Comparison of ENCODE assay signal across 5 mouse cellular contexts in the genomic region with DNA sequence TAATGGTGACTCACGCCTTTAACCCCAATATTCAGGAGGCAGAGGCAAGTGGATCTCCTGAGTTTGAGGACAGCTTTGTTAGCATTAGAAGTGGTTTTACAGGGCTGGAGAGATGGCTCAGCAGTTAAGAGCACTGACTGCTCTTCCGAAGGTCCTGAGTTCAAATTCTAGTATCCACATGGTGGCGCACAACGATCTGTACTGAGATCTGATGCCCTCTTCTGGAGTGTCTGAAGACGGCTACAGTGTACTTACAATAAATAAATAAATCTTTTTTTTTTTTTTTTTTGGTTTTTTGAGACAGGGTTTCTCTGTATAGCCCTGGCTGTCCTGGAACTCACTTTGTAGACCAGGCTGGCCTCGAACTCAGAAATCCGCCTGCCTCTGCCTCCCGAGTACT. TPM values are rescaled to one million over a fixed set of nuclear protein-coding genes. Genes with fewer than 3 reads are reported as not detected.
"Had no signal": no experiment of that assay in that cellular context is flagged by ENCODE, and none has a peak within 500 bp of the region (broad histone marks: within the 10 kb centered on the region; RNA-seq: fewer than 3 reads in every experiment).

No protein-coding gene starts in this region.

RNA-seq across cellular contexts. Expression of a gene that starts 10.3 kb away (rescaled TPM):
- total RNA-seq: gastrocnemius, adult 2 months; gastrocnemius, postnatal 25 days; layer of hippocampus, postnatal 14 days; layer of hippocampus, postnatal 36 days; left cerebral cortex, postnatal 25 days had no signal
